Comparison of ENCODE assay signal across 9 mouse cellular contexts in the genomic region with DNA sequence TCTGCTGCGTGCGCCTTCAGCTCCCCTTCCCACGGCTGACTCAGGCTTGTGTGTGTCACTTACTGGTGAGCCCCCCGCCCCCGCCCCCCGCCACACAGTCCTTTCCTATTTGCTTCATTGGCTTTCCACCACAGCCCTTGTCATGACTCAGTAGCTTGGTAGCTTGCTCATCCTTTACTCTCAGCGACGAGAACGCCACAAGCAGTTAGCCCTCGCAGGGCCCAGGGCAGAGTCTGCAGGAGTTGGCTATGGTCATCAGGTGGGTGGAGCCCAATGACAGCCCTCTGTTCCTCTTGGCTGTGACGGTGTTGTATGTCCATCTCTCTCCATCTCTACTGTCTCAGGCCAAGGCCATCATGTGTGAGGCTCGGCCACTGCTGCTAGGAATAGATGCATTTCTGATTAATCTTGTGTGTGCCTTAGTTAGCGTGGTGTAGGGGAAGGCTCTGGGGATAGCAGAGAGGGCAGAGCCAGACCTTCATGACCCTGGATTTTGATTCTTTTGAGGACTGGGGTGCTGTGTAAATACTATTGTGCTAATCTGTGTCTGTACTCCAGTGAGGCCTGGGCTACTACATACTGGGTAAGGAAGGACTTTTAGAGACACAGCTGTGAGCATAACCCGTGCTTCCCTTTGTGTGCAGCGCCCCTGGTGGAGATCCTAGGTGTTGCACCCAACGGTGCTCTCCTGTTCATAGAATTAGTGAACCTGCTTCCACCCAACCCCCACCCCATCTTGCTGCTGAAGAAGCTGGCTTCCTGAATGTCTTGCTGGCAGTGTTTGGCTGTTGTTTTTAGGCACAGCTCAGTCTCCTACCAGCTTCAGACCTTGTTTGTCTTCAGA. TPM values are rescaled to one million over a fixed set of nuclear protein-coding genes. Genes with fewer than 3 reads are reported as not detected.
A peak's percentile ranks its signal among the peaks of the same experiment; 100 is the strongest.
DNase-seq lines count a peak whose midpoint lies in the region; ATAC-seq lines count a peak whose summit lies in the region.
"Had no signal": no experiment of that assay in that cellular context is flagged by ENCODE, and none has a peak within 500 bp of the region (broad histone marks: within the 10 kb centered on the region; RNA-seq: fewer than 3 reads in every experiment).

No protein-coding gene starts in this region.

- peak; percentile 84 for ATAC-seq in forebrain, embryonic 11.5 days (replicated peaks; ENCODE audit: low FRiP score)
- ATAC-seq in neural tube, embryonic 15.5 days (ENCODE audit: low FRiP score), result peak; percentile 86

- H3K4me2 ChIP-seq in forebrain, embryonic 11.5 days (ENCODE audit: low read depth, low read length, severe bottlenecking), result no peak overlapping the region
- no peak overlapping the region for H3K4me2 ChIP-seq in neural tube, embryonic 15.5 days
- H3K4me2 ChIP-seq: embryonic facial prominence, embryonic 13.5 days had no signal

- H3K36me3 ChIP-seq in forebrain, embryonic 11.5 days (ENCODE audit: control insufficient read depth, insufficient read depth, low read length), result no peaks in the 10 kb centered on the region
- H3K36me3 ChIP-seq in neural tube, embryonic 15.5 days, result no peaks in the 10 kb centered on the region
- H3K36me3 ChIP-seq: embryonic facial prominence, embryonic 13.5 days had no signal

- WGBS in forebrain, embryonic 11.5 days, result 61% methylated on average over 16 of the region's 16 CpGs
- WGBS in large intestine, adult 2 months, result 55% methylated on average over 16 of the region's 16 CpGs
- WGBS in neural tube, embryonic 15.5 days, result 65% methylated on average over 16 of the region's 16 CpGs

- no peak overlapping the region for H3K4me3 ChIP-seq in forebrain, embryonic 11.5 days (ENCODE audit: low read depth, low read length)
- H3K4me3 ChIP-seq in neural tube, embryonic 15.5 days (replicated peaks), result no peak overlapping the region
- H3K4me3 ChIP-seq: embryonic facial prominence, embryonic 13.5 days had no signal

- no peak overlapping the region for H3K27ac ChIP-seq in forebrain, embryonic 11.5 days (ENCODE audit: low read depth, low read length)
- no peak overlapping the region for H3K27ac ChIP-seq in neural tube, embryonic 15.5 days (replicated peaks)
- H3K27ac ChIP-seq: embryonic facial prominence, embryonic 13.5 days had no signal

- no peaks in the 10 kb centered on the region for H3K27me3 ChIP-seq in forebrain, embryonic 11.5 days (ENCODE audit: control insufficient read depth, insufficient read depth, low read length)
- H3K27me3 ChIP-seq in neural tube, embryonic 15.5 days (replicated peaks), result peaks cover 4% of the 10 kb centered on the region; the same call in 1 of the 2 replicates
- H3K27me3 ChIP-seq: embryonic facial prominence, embryonic 13.5 days had no signal

- intact Hi-C loops in heart, postnatal 14 days (cut with DNase I), result no loop called here

- peak overlapping the region; percentile 16; the same call in 1 of the 2 replicates for H3K9ac ChIP-seq in forebrain, embryonic 11.5 days (ENCODE audit: low read length)
- H3K9ac ChIP-seq in neural tube, embryonic 15.5 days (replicated peaks), result no peak overlapping the region
- H3K9ac ChIP-seq: embryonic facial prominence, embryonic 13.5 days had no signal

- 0 out of 2 replicates have a peak, but pooled peaks cover 3% of the 10 kb centered on the region for H3K4me1 ChIP-seq in forebrain, embryonic 11.5 days (replicated peaks; ENCODE audit: control insufficient read depth, insufficient read depth, low read length)
- H3K4me1 ChIP-seq in neural tube, embryonic 15.5 days, result 0 out of 2 replicates have a peak, but pooled peaks cover 8% of the 10 kb centered on the region

- DNase-seq in CD4-positive helper T cell, adult 2 months (ENCODE audit: low read depth, low spot score), result peak; percentile 64
- peak; percentile 40 for DNase-seq in brain, embryonic 18.5 days (ENCODE audit: low read depth, low spot score)
- DNase-seq in forebrain, embryonic 11.5 days (ENCODE audit: low spot score), result peak; percentile 94
- peak; percentile 79 to 90 for DNase-seq in heart, postnatal 14 days
- peak; percentile 37 for DNase-seq in large intestine, adult 2 months (ENCODE audit: low read depth, low spot score)
- peak; percentile 74 to 80 for DNase-seq in lung, adult 18-20 months
- DNase-seq in testis, postnatal 10 days (ENCODE audit: low spot score), result peak; percentile 95

- no peaks in the 10 kb centered on the region for H3K9me3 ChIP-seq in forebrain, embryonic 11.5 days (ENCODE audit: control insufficient read depth, low read length)
- no peaks in the 10 kb centered on the region for H3K9me3 ChIP-seq in neural tube, embryonic 15.5 days (replicated peaks)
- H3K9me3 ChIP-seq: embryonic facial prominence, embryonic 13.5 days had no signal

RNA-seq across cellular contexts. Expression of a gene that starts 19.0 kb away (rescaled TPM):
- polyA plus RNA-seq in forebrain, embryonic 11.5 days (2014; fragmentation: Nextera tagmentation; extraction: Ambion mirVana), result 3.6 and 5.5 TPM in 2 replicates
- total RNA-seq in heart, postnatal 14 days (2021), result under 1 TPM; 0.17 to 0.31 TPM
- polyA plus RNA-seq in large intestine, adult 2 months (2012; rRNA removed), result 0.31 and 0.89 TPM in 2 replicates
- polyA plus RNA-seq in neural tube, embryonic 15.5 days (2015; fragmentation: Nextera tagmentation; extraction: Ambion mirVana), result 3.8 and 5.5 TPM in 2 replicates

Comparison
In these comparisons a context has a peak if more than half of its experiments do, and no peak if none do; other contexts are left out.
1. DNase-seq: peak in every context shown above with its lines; median percentile 95 in testis, postnatal 10 days; 94 in forebrain, embryonic 11.5 days; 84 in heart, postnatal 14 days; 77 in lung, adult 18-20 months; 64 in CD4-positive helper T cell, adult 2 months; 40 in brain, embryonic 18.5 days; 37 in large intestine, adult 2 months.